Mouse (Mus musculus) ES-E14 (cell line): Measurements from ENCODE around the gene Cib3. TPM values are rescaled to one million over a fixed set of nuclear protein-coding genes. Genes with fewer than 3 reads are reported as not detected.

Experiments used
- DNase-seq: peaks from one replicate; pipeline ENCODE4 v3.0.0-alpha.2; 2013; ENCODE audit warnings: low read depth, low spot score
- H3K27ac ChIP-seq: 2 replicates; pipeline ENCODE4 v1.5.1; 2012; ENCODE audit warnings: low read depth, mild to moderate bottlenecking, low read length, moderate library complexity, mixed read lengths; ENCODE audit not compliant: poor library complexity, insufficient read depth, severe bottlenecking
- H3K36me3 ChIP-seq: 2 replicates; pipeline ENCODE4 v1.6.1; 2012; ENCODE audit warnings: mild to moderate bottlenecking, low read length, moderate library complexity, mixed read lengths; ENCODE audit not compliant: control insufficient read depth, poor library complexity, insufficient read depth, severe bottlenecking
- H3K4me1 ChIP-seq, 2 experiments: fragments of 150-350 bp in 1 of 2; sonication (generic) in 1 of 2; 2 replicates each; pipeline ENCODE4 v1.6.1; 2012; ENCODE audit warnings: low read length in 2 of 2, mild to moderate bottlenecking in 1 of 2, mixed read lengths in 1 of 2; ENCODE audit not compliant: control insufficient read depth in 2 of 2, insufficient read depth in 2 of 2, poor library complexity in 1 of 2
- H3K4me3 ChIP-seq, 2 experiments: fragments of 150-350 bp in 1 of 2; sonication (generic) in 1 of 2; 2 replicates each; pipeline ENCODE4 v1.5.1; 2012; ENCODE audit warnings: low read length in 2 of 2, low read depth in 1 of 2, mild to moderate bottlenecking in 1 of 2, mixed read lengths in 1 of 2; ENCODE audit not compliant: insufficient read depth in 1 of 2, poor library complexity in 1 of 2, severe bottlenecking in 1 of 2
- H3K9ac ChIP-seq: 2 replicates; pipeline ENCODE4 v1.6.1; 2012; ENCODE audit warnings: low read depth, mild to moderate bottlenecking, low read length, mixed read lengths; ENCODE audit not compliant: poor library complexity, insufficient read depth, severe bottlenecking
- H3K9me3 ChIP-seq: fragments of 150-350 bp; sonication (generic); 2 replicates; pipeline ENCODE4 v1.6.1; 2012; ENCODE audit warnings: low read depth, mild to moderate bottlenecking, low read length; ENCODE audit not compliant: control insufficient read depth, insufficient read depth
- CHD2 ChIP-seq: IDR thresholded peaks from 2 replicates; pipeline ENCODE4 v1.6.1; 2014; ENCODE audit warnings: mild to moderate bottlenecking, low read depth, low read length, inconsistent platforms
- HCFC1 ChIP-seq: IDR thresholded peaks from 2 replicates; pipeline ENCODE4 v1.6.1; 2012; ENCODE audit warnings: low read length, inconsistent platforms, borderline replicate concordance; ENCODE audit not compliant: insufficient read depth
- MAFK ChIP-seq: IDR thresholded peaks from 2 replicates; pipeline ENCODE4 v1.6.1; 2014; ENCODE audit warnings: mild to moderate bottlenecking, low read depth, low read length, inconsistent platforms; ENCODE audit not compliant: insufficient read depth
- ZC3H11A ChIP-seq: IDR thresholded peaks from 2 replicates; pipeline ENCODE4 v1.6.1; 2012; ENCODE audit warnings: low read depth, mild to moderate bottlenecking, inconsistent platforms, low read length, borderline replicate concordance
- ZNF384 ChIP-seq: IDR thresholded peaks from 2 replicates; pipeline ENCODE4 v1.6.1; 2012; ENCODE audit warnings: low read depth, low read length, inconsistent platforms
- in situ Hi-C, 2 experiments: fragments of 600-800 bp; cut with MboI; formaldehyde crosslinking; loops; one replicate each; pipeline ENCODE4 v1.15.1; 2025; ENCODE audit warnings: low sequenced_read_pairs in 2 of 2, inconsistent platforms in 1 of 2; ENCODE audit not compliant: unreplicated experiment in 2 of 2
- total RNA-seq: library from RNA; depleted of rRNA; stranded (reverse); fragments of 300-350 nt; gene quantifications from 2 replicates; pipeline ENCODE4 v1.2.3, GENCODE M21; 2012

Cib3 gene
- total RNA-seq, 1 experiment, result 0.31 TPM

- Histone ChIP-seq H3K27ac (no peak overlapping the region), H3K9me3 (no peaks in the 10 kb centered on the region), H3K9ac (no peak overlapping the region), H3K36me3 (no peaks in the 10 kb centered on the region), H3K4me3 (no peak overlapping the region), H3K4me1 (no peaks in the 10 kb centered on the region)
- no peak for DNase-seq
- in situ Hi-C loops, result no loop called here
- no peak for TF ChIP-seq MAFK
- peak; percentile 70; the same call in 1 of the 2 replicates for TF ChIP-seq ZC3H11A
Measured at GRCm38 (mm10) chr8:72215060-72215459, 2.4 kb upstream of the Cib3 start.

GRCm38 (mm10) chr8:72213536-72213935, 899 bp upstream of the Cib3 start, which contains the start of gene Gm11034:
Gene Gm11034 (minus strand): TSS chr8:72213636.
- no peaks in the 10 kb centered on the region for H3K9me3 ChIP-seq
- no peak within 1 kb of the TSS for H3K9ac ChIP-seq
- no peak within 1 kb of the TSS for H3K27ac ChIP-seq
- no peaks in the 10 kb centered on the region for H3K4me1 ChIP-seq
- no peaks in the 10 kb centered on the region for H3K36me3 ChIP-seq
- H3K4me3 ChIP-seq, result no peak within 1 kb of the TSS
- DNase-seq, result no peak
- in situ Hi-C loops, result no loop called here
- no peak for TF ChIP-seq MAFK
- TF ChIP-seq ZC3H11A, result no peak
- no peak for TF ChIP-seq CHD2
- TF ChIP-seq HCFC1, result no peak
- no peak for TF ChIP-seq ZNF384

DNA sequence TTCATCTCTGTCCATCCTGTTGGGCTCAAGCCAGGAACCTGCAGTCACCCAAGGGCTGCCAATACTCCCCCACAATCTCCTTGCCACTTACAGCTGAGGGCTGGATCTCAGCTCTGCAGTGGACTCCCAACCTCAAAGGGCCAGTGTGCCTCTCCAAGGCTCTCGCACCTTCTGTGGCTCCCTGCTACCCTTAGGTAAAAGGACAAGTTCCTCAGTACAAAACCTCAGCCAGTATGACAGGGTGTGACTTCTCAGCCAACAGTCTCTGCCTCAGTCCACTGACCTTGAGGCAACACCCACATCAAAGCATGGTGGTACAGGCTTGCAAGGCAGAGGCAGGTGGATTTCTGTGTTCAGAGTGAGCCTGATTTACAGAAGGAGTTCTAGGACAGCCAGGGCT, 791 bp downstream of the Cib3 start:
- Histone ChIP-seq H3K36me3 (no peaks in the 10 kb centered on the region), H3K4me1 (no peaks in the 10 kb centered on the region), H3K9ac (no peak overlapping the region), H3K9me3 (no peaks in the 10 kb centered on the region), H3K4me3 (no peak overlapping the region), H3K27ac (no peak overlapping the region)
- TF ChIP-seq MAFK (no peak), ZNF384 (no peak), HCFC1 (no peak), ZC3H11A (no peak), CHD2 (no peak)
- in situ Hi-C loops, result no loop called here
- no peak for DNase-seq

GRCm38 (mm10) chr8:72210710-72211109, 1.9 kb downstream of the Cib3 start:
- in situ Hi-C loops, result no loop called here
- H3K4me1 ChIP-seq, result no peaks in the 10 kb centered on the region
- H3K9me3 ChIP-seq, result no peaks in the 10 kb centered on the region
- H3K36me3 ChIP-seq, result no peaks in the 10 kb centered on the region
- H3K27ac ChIP-seq, result no peak overlapping the region
- H3K9ac ChIP-seq, result no peak overlapping the region
- TF ChIP-seq ZNF384 (no peak), CHD2 (no peak), MAFK (no peak), HCFC1 (no peak), ZC3H11A (no peak)
- no peak for DNase-seq
- H3K4me3 ChIP-seq, result no peak overlapping the region

- Histone ChIP-seq H3K36me3 (no peaks in the 10 kb centered on the region), H3K4me3 (no peak overlapping the region), H3K9ac (no peak overlapping the region), H3K27ac (no peak overlapping the region), H3K9me3 (no peaks in the 10 kb centered on the region), H3K4me1 (no peaks in the 10 kb centered on the region)
- TF ChIP-seq HCFC1 (no peak), ZC3H11A (no peak), MAFK (no peak), ZNF384 (no peak), CHD2 (no peak)
- in situ Hi-C loops, result no loop called here
- no peak for DNase-seq
Measured at GRCm38 (mm10) chr8:72210222-72210621, 2.4 kb downstream of the Cib3 start.
